Mouse (Mus musculus): ENCODE data around the gene Runx2. TPM values are rescaled to one million over a fixed set of nuclear protein-coding genes. Genes with fewer than 3 reads are reported as not detected.

The Runx2 gene
- polyA plus RNA-seq, 1 experiment, result 21.5 TPM

DNA sequence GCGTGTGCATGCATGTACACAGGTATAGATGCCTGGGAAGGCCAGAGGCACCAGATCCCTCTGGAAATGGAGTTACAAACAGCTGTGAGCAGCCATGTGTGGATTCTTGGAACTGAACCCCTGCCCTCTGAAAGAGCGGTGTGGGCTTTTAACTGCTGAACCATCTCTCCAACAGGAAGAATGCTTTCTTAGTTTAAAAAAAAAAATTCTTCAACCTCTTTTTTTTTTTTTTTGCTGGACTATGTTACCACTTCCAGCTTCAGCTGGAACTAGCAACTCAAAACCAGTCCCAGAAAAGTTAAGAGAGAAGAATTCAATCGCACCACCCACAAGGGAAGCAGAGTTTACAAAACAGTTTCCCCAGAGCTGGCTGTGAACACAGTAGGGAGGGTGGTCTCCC, 295.2 kb downstream of the Runx2 start:
- Histone ChIP-seq H3K4me3 (replicated peaks; ENCODE audit: control insufficient read depth, low read depth, low read length) (no peak overlapping the region), H3K27ac (ENCODE audit: control insufficient read depth, insufficient read depth, low read depth, low read length, poor library complexity) (no peak overlapping the region), H3K4me1 (ENCODE audit: control insufficient read depth, insufficient read depth, low read length) (no peaks in the 10 kb centered on the region)
- TF ChIP-seq CTCF (IDR thresholded peaks at IDR 0.05; ENCODE audit: control insufficient read depth, insufficient read depth, low read length) (no peak), POLR2A (IDR thresholded peaks at IDR 0.05; ENCODE audit: borderline replicate concordance, control insufficient read depth, low read depth, low read length) (no peak)
- WGBS, result 73% methylated on average over 3 of the region's 3 CpGs

DNA sequence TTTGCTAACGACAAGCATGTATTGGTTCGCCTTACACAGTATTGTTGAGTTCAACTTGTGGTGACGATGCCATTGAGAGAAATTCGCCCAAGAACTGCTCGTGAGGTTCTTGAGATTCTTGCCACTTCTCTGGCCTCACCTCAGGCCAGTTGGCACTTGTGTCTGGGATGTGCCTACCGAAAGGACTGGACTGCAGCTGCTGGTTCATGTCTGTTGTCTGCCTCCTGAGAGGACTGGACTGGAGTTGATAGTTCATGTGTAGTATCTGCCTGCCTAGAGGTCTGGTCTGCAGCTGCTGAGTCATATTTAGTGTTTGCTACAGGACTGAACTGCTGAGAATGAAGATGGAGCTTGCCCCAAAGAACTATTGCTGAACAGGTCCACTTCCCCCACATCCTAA, 296.4 kb downstream of the Runx2 start:
- TF ChIP-seq CTCF (IDR thresholded peaks at IDR 0.05; ENCODE audit: control insufficient read depth, insufficient read depth, low read length), result no peak
- TF ChIP-seq POLR2A (IDR thresholded peaks at IDR 0.05; ENCODE audit: borderline replicate concordance, control insufficient read depth, low read depth, low read length), result no peak
- no peak overlapping the region for H3K4me3 ChIP-seq (replicated peaks; ENCODE audit: control insufficient read depth, low read depth, low read length)
- no peak overlapping the region for H3K27ac ChIP-seq (ENCODE audit: control insufficient read depth, insufficient read depth, low read depth, low read length, poor library complexity)
- 85% methylated on average over 6 of the region's 6 CpGs for WGBS
- H3K4me1 ChIP-seq (ENCODE audit: control insufficient read depth, insufficient read depth, low read length), result no peaks in the 10 kb centered on the region

- 71% methylated on average over 7 of the region's 7 CpGs for WGBS
- TF ChIP-seq CTCF (IDR thresholded peaks at IDR 0.05; ENCODE audit: control insufficient read depth, insufficient read depth, low read length), result no peak
- no peak for TF ChIP-seq POLR2A (IDR thresholded peaks at IDR 0.05; ENCODE audit: borderline replicate concordance, control insufficient read depth, low read depth, low read length)
- Histone ChIP-seq H3K4me1 (ENCODE audit: control insufficient read depth, insufficient read depth, low read length) (no peaks in the 10 kb centered on the region), H3K4me3 (replicated peaks; ENCODE audit: control insufficient read depth, low read depth, low read length) (no peak overlapping the region), H3K27ac (ENCODE audit: control insufficient read depth, insufficient read depth, low read depth, low read length, poor library complexity) (no peak overlapping the region)
Measured at GRCm38 (mm10) chr17:44508198-44508715, 306.3 kb downstream of the Runx2 start.

DNA sequence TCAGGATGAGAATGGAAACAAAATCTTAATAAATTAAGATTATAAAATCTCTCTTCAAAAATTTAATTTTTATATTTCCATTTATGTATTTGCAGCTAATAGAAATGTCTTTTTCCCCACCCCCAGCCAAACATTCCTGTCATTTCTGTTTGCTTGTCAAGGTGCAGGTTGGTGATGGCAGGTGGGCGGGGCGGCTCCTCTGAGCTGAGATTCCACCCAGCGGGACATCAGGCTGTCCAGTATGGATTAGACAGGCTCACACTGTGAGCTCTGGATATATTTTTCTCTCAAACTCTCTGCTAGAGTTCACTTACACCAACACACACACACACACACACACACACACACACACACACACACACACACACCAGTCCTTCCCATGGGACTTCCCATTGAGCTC, 306.9 kb downstream of the Runx2 start:
- Histone ChIP-seq H3K4me1 (ENCODE audit: control insufficient read depth, insufficient read depth, low read length) (no peaks in the 10 kb centered on the region), H3K4me3 (replicated peaks; ENCODE audit: control insufficient read depth, low read depth, low read length) (no peak overlapping the region), H3K27ac (ENCODE audit: control insufficient read depth, insufficient read depth, low read depth, low read length, poor library complexity) (no peak overlapping the region)
- TF ChIP-seq POLR2A (IDR thresholded peaks at IDR 0.05; ENCODE audit: borderline replicate concordance, control insufficient read depth, low read depth, low read length), result no peak
- no peak for TF ChIP-seq CTCF (IDR thresholded peaks at IDR 0.05; ENCODE audit: control insufficient read depth, insufficient read depth, low read length)
- 87% methylated on average over 3 of the region's 3 CpGs for WGBS

GRCm38 (mm10) chr17:44506524-44506923, 308.1 kb downstream of the Runx2 start:
- no peak for TF ChIP-seq POLR2A (IDR thresholded peaks at IDR 0.05; ENCODE audit: borderline replicate concordance, control insufficient read depth, low read depth, low read length)
- TF ChIP-seq CTCF (IDR thresholded peaks at IDR 0.05; ENCODE audit: control insufficient read depth, insufficient read depth, low read length), result no peak
- 84% methylated on average over 3 of the region's 3 CpGs for WGBS
- H3K27ac ChIP-seq (ENCODE audit: control insufficient read depth, insufficient read depth, low read depth, low read length, poor library complexity), result no peak overlapping the region
- H3K4me1 ChIP-seq (ENCODE audit: control insufficient read depth, insufficient read depth, low read length), result no peaks in the 10 kb centered on the region
- no peak overlapping the region for H3K4me3 ChIP-seq (replicated peaks; ENCODE audit: control insufficient read depth, low read depth, low read length)

DNA sequence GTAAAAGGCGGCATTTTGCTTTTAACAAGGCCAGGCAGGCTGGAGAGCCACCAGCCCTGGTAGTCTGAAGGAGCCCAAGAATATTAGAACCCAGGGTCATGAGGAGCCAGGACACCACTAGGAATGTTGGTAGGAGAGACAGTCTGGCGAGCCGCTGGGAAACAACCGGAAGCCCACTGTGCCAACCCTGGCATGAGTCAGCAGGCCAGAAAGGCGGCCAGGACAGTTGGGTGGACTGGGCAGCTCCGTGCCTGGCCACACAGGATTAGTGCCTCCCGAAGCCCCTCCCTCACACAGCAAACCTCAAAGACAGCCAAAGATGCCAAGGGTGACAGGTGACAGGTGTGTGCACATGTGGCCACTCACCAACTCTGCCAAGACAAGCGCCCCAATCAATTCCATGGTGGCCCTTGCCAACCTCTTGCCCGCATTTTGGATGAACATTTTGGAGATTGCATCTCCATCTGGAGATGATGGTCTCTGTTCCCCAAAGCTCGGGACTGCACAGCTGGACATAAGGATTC, 309.7 kb downstream of the Runx2 start:
- WGBS, result 82% methylated on average over 10 of the region's 10 CpGs
- H3K27ac ChIP-seq (ENCODE audit: control insufficient read depth, insufficient read depth, low read depth, low read length, poor library complexity), result no peak overlapping the region
- no peaks in the 10 kb centered on the region for H3K4me1 ChIP-seq (ENCODE audit: control insufficient read depth, insufficient read depth, low read length)
- H3K4me3 ChIP-seq (replicated peaks; ENCODE audit: control insufficient read depth, low read depth, low read length), result no peak overlapping the region
- TF ChIP-seq CTCF (IDR thresholded peaks at IDR 0.05; ENCODE audit: control insufficient read depth, insufficient read depth, low read length) (no peak), POLR2A (IDR thresholded peaks at IDR 0.05; ENCODE audit: borderline replicate concordance, control insufficient read depth, low read depth, low read length) (no peak)

GRCm38 (mm10) chr17:44502176-44502575, 312.4 kb downstream of the Runx2 start:
- TF ChIP-seq CTCF (IDR thresholded peaks at IDR 0.05; ENCODE audit: control insufficient read depth, insufficient read depth, low read length), result no peak
- no peak for TF ChIP-seq POLR2A (IDR thresholded peaks at IDR 0.05; ENCODE audit: borderline replicate concordance, control insufficient read depth, low read depth, low read length)
- 88% methylated on average over 5 of the region's 5 CpGs for WGBS
- H3K4me3 ChIP-seq (replicated peaks; ENCODE audit: control insufficient read depth, low read depth, low read length), result no peak overlapping the region
- no peak overlapping the region for H3K27ac ChIP-seq (ENCODE audit: control insufficient read depth, insufficient read depth, low read depth, low read length, poor library complexity)
- no peaks in the 10 kb centered on the region for H3K4me1 ChIP-seq (ENCODE audit: control insufficient read depth, insufficient read depth, low read length)

GRCm38 (mm10) chr17:44500306-44500899, 314.2 kb downstream of the Runx2 start:
- WGBS, result 82% methylated on average over 11 of the region's 11 CpGs
- no peak overlapping the region for H3K4me3 ChIP-seq (replicated peaks; ENCODE audit: control insufficient read depth, low read depth, low read length)

More at GRCm38 (mm10) chr17:44500306-44500899, 314.2 kb downstream of the Runx2 start:
- Histone ChIP-seq H3K4me1 (ENCODE audit: control insufficient read depth, insufficient read depth, low read length) (no peaks in the 10 kb centered on the region), H3K27ac (ENCODE audit: control insufficient read depth, insufficient read depth, low read depth, low read length, poor library complexity) (no peak overlapping the region)
- TF ChIP-seq CTCF (IDR thresholded peaks at IDR 0.05; ENCODE audit: control insufficient read depth, insufficient read depth, low read length) (no peak), POLR2A (IDR thresholded peaks at IDR 0.05; ENCODE audit: borderline replicate concordance, control insufficient read depth, low read depth, low read length) (no peak)
